Mouse (Mus musculus): ENCODE data around the gene Tmprss12.
"Not testable (repeated sequence)": the region's sequence is repeated elsewhere in the genome, so short reads cannot be mapped to it uniquely, and the experiment has no call there.

Gene Tmprss12

DNA sequence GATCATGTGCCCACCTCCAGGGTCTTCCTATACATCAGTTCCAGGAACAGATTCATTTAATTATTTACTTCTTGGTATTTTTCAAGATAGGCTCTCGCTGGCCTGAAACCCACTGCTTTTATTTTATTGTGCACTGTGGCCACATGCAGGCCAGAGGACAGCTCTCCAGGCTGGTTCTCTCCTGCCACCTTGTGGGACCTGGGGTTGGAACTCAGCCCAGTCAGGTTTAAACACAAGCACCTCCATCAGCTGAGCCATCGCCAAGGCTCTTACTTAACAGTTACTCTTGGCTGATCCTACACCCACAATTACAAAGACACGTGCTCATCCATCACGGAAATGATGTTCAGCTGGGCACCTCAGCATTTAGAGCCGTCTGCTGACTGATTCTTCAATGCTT lies 40.5 kb downstream of the Tmprss12 start:
- DNase-seq (ENCODE audit: extremely low read depth, low read depth, low spot score): peak; percentile 91

DNA sequence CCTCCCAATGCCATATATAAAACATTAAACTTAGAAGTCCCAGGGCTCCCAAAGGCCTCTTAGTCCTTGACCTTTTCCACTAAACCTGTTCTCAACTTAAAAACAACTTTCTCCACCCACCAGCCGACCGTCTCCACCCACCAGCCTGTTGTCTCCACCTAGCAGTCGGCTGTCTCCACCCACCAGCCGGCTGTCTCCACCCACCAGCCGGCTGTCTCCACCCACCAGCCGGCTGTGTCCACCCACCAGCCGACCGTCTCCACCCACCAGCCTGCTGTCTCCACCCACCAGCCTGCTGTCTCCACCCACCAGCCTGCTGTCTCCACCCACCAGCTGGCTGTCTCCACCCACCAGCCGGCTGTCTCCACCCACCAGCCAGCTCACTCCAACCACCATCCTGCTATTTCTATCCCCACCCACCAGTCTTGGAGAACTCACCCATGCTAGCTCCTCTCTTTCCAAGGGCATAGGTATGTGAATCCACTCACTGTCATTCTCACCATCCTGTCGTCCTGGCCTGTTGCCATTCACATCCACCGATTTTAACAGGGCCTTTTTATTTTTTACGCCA lies 43.5 kb downstream of the Tmprss12 start:
- no peak for DNase-seq (ENCODE audit: extremely low read depth, low read depth, low spot score)

DNA sequence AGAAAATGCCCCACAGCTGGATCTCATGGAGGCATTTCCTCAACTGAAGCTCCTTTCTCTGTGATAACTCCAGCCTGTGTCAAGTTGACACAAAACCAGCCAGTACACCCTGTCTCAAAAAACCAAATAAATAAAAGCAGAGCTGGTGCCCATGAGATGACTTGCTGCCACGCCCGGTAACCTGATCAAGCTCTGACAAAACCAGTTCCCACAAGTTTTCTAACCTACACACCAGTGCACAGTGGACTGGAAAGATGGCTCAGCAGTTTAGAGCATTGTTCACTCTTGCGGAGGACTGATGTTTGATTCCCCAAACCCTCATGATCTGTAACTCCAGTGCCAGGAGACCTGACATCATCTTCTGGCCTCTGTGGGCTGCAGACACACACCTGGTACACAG lies 44.6 kb downstream of the Tmprss12 start:
- DNase-seq (ENCODE audit: extremely low read depth, low read depth, low spot score): no peak

DNA sequence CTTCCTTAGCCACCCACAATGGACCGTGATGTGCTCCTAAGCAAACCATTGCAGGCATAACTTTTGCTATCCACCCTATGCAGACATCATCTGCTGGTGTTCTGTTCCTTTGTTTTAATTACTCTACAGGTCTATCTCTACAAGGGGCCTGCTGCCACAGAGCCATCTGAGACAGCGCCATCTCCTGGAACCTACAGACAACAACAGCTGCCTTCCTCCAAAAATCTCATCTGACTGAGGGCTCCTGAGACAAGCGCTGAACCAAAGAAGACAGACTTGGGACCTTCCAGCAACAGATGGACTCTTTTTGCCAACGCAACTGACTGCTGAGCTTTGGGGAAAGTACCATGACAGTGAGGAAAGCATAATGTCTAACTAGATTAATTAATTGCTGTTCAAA lies 47.5 kb downstream of the Tmprss12 start:
- DNase-seq (ENCODE audit: extremely low read depth, low read depth, low spot score): not testable (repeated sequence)

DNA sequence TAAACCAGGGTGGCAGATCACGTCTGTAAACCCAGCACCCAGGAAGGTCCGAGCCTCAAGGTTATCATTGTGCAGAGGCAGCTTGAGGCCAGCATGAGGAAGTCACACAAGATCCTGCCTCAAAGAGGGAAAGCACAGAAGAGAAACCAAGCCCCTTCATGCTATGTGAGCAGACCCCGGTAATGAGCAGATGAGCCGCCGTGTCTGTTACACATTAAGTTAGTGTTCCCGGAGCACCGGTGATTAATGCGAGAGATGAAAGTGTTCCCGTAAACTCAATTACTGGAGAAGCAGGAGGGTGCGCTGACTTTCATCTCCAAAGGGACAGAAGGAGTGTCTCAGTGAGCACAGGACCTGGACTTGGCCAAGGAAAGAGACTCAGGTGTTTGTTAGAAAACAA lies 48.7 kb downstream of the Tmprss12 start:
- DNase-seq (ENCODE audit: extremely low read depth, low read depth, low spot score): not testable (repeated sequence)

DNA sequence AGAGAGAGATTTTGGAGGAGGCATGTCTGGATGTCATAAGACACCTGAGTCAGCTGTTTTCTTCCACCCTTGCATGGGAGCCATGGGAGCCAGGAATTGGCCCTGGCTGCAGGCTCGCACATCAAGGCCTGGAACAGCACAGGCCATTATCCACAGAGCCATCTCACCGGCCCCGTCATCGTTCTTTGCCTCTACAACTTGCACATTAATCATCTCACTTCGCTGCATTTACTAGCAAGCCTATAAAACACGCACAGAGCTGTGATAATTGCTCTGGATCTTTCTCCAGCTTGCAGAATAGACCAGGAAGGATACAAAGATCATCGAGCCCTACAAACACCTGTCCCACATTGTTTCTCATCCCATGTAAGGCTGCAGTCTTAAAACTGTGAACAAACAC lies 50.1 kb downstream of the Tmprss12 start:
- DNase-seq (ENCODE audit: extremely low read depth, low read depth, low spot score): no peak

DNA sequence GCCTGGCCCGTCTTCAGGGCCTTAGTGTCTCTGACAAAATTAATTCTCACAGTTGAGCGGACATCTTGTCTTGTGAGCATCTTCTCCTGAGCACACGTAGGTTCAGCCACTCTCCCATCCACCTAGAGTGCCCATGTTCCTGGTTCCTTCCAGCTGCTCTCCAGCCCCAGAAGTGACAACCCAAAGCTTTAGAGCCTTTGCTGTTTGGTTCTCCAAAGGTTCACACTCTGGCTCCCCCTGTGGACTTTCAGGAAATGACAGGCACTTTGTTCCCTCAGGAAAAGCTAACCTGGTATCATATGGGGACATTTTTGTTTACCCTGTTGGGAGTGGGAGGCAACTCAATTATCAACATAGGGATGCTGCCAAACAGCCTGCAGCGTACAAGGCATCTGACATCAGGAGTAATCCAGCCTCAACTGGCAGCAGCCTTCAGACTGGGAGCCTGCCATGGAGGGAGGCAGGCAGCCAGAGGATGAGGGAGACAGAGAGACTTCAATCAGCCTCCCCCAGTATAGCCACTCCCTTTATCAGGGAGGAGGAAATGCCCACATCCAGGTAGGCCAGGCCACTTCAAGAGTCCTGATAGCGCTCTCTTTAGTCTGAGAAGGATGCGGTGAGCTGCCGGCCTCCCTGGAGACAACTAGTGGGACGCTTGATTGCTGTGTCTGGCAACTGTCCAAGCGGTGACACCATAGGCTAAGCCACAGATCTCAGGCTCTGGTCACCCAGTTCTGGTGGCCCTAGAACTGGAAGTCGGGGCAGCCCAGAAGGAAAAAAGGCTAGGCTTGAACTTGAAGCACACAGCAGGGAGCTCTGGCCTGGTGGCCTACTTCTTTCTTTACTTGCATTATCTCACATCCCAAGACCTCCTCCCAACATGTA lies 51.7 kb downstream of the Tmprss12 start:
- DNase-seq (ENCODE audit: extremely low read depth, low read depth, low spot score): not testable (repeated sequence)

DNA sequence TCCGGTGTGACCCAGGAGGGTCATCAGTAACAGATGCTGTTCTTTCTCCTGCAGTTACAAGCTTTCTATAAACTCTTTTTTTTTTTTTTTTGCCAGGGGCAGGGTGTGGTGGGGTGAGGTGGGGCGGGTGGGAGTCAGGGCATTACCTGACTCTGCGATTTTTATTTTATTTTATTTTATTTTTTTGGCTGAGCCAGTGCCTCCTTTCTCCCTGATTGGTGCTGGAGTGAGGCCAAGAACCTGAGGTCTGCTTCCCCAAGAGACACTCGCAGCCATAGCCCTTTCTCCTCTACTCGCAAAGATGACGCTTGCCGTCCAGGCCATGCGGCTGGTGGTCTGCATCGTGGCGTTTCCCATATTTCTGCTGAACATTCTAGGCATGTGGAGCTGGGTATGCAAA lies 54.0 kb downstream of the Tmprss12 start, which contains the start of gene Mettl7a3:
Gene Mettl7a3, plus strand, starts transcription at position 301 of the 400 bp plus-strand sequence.
- no peak for DNase-seq (ENCODE audit: extremely low read depth, low read depth, low spot score)

DNA sequence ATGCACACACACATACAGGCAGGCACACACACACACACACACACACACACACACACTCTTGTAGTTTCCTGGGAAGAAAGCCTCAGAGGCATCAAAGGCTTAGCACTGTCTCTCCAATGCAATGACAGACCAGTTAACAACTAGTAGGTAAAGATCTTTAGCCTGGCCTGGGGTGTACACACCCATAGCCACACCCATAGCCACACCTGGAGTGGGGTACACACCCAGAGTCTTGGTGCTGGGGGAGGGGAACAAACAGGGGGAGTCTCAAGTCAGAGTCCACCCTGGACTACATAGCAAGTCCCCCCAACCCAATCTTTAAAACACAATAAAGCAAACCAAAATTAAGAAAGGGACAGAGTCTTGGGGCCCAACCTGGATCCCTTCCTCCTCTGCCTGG lies 56.7 kb downstream of the Tmprss12 start:
- not testable (repeated sequence) for DNase-seq (ENCODE audit: extremely low read depth, low read depth, low spot score)

DNA sequence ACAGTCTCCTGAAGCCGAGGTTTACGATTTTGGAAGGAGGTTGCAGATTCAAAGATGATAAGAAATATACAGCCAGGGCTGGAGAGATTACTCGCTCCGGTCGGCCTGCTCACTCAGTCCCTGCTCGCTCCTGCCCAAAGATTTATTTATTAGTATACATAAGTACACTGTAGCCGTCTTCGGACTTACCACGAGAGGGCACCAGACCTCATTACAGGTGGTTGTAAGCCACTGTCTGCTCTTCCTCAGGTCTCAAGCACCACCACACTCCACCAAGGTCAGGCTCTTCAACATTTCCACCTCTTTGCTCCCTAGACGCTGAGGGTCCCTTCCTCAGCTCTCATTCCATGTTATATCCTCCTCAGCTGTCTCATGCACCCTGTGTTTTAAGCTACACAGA lies 57.2 kb downstream of the Tmprss12 start:
- not testable (repeated sequence) for DNase-seq (ENCODE audit: extremely low read depth, low read depth, low spot score)

DNA sequence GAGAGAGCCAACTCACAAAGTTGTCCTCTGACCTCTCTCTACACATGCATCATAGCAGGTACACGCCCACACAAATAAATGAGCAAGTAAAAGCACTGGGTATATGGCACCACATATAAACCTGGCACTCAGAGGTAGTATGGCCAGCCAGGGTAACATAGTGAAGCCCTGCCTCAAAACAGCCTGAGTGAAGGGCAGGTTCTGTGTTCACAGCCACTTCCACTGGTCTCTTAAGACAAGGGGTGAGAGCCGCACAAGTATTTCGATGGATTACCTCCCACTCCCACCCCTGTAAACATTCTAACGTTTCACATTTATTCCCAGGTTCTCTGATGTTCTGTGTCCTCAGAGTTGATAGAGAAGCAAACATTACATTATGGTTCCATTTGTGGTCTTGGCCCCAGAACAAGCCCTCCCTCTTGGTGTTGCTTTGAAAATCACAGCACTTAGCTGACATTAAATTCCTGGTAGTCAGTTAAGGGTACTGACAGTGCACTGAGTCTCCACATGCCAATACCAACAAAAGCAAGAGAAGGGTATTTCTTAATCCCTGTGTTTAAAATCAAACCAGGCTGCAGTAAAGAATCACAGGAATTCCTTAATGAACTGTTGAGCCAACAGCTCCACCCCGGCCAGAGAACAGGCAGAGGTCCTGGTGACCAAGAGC lies 60.8 kb downstream of the Tmprss12 start:
- DNase-seq (ENCODE audit: extremely low read depth, low read depth, low spot score): not testable (repeated sequence)

All from fat pad, adult 2 months (tissue).